Mouse (Mus musculus) bone marrow macrophage, adult 2 months (primary cell): ENCODE results near the gene Egln1. TPM values are rescaled to one million over a fixed set of nuclear protein-coding genes. Genes with fewer than 3 reads are reported as not detected.

Experiments used
- H3K27ac ChIP-seq: 2 replicates; pipeline ENCODE4 v1.5.1; 2012; ENCODE audit warnings: low read depth, low read length; ENCODE audit not compliant: insufficient read depth
- H3K4me1 ChIP-seq: 2 replicates; pipeline ENCODE4 v1.6.1; 2012; ENCODE audit warnings: low read length; ENCODE audit not compliant: control insufficient read depth, insufficient read depth
- H3K4me3 ChIP-seq: 2 replicates; pipeline ENCODE4 v1.5.1; 2012; ENCODE audit warnings: mild to moderate bottlenecking, low read length, moderate library complexity; ENCODE audit not compliant: insufficient read depth
- CTCF ChIP-seq: IDR thresholded peaks from 2 replicates; pipeline ENCODE4 v1.5.1; 2012; ENCODE audit warnings: low read depth, mild to moderate bottlenecking, low read length, moderate library complexity
- POLR2A ChIP-seq: IDR thresholded peaks from 2 replicates; pipeline ENCODE4 v1.6.1; 2012; ENCODE audit warnings: mild to moderate bottlenecking, low read depth, low read length, borderline replicate concordance
- polyA plus RNA-seq: library from polyadenylated mRNA; stranded (reverse); fragments of >200 nt; gene quantifications from 2 replicates; pipeline ENCODE4 v1.2.4, GENCODE M21; 2012; ENCODE audit not compliant: missing spikeins, insufficient read depth, insufficient read length

Gene Egln1
- polyA plus RNA-seq, 1 experiment: 27.7 TPM

- Histone ChIP-seq H3K27ac (peak overlapping the region; percentile 26), H3K4me3 (no peak overlapping the region), H3K4me1 (peaks cover 14% of the 10 kb centered on the region)
- TF ChIP-seq CTCF: no peak
- TF ChIP-seq POLR2A: no peak
Observed at GRCm38 (mm10) chr8:124911938-124912872, 36.9 kb downstream of the Egln1 start.

- H3K27ac ChIP-seq: no peak overlapping the region
- peaks cover 14% of the 10 kb centered on the region for H3K4me1 ChIP-seq
Observed at GRCm38 (mm10) chr8:124910349-124910748, 38.8 kb downstream of the Egln1 start.

GRCm38 (mm10) chr8:124909936-124910335 is 39.2 kb downstream of the Egln1 start:
- H3K4me3 ChIP-seq: no peak overlapping the region
- H3K4me1 ChIP-seq: peaks cover 14% of the 10 kb centered on the region
- TF ChIP-seq CTCF (no peak), POLR2A (no peak)
- no peak overlapping the region for H3K27ac ChIP-seq

More at GRCm38 (mm10) chr8:124910349-124910748, 38.8 kb downstream of the Egln1 start:
- H3K4me3 ChIP-seq: no peak overlapping the region
- TF ChIP-seq POLR2A: no peak

GRCm38 (mm10) chr8:124905482-124905881 is 43.6 kb downstream of the Egln1 start:
- Histone ChIP-seq H3K4me1 (no peaks in the 10 kb centered on the region), H3K27ac (no peak overlapping the region), H3K4me3 (no peak overlapping the region)
- TF ChIP-seq POLR2A (no peak), CTCF (no peak)

- Histone ChIP-seq H3K27ac (no peak overlapping the region), H3K4me3 (no peak overlapping the region), H3K4me1 (peaks cover 7% of the 10 kb centered on the region; the same call in 1 of the 2 replicates)
- TF ChIP-seq CTCF (no peak), POLR2A (no peak)
Observed at GRCm38 (mm10) chr8:124903198-124903597, 45.9 kb downstream of the Egln1 start.

GRCm38 (mm10) chr8:124898251-124898905 is 50.7 kb downstream of the Egln1 start:
- TF ChIP-seq CTCF (no peak), POLR2A (no peak)
- H3K4me1 ChIP-seq: peaks cover 26% of the 10 kb centered on the region
- H3K27ac ChIP-seq: peak overlapping the region; percentile 54
- H3K4me3 ChIP-seq: peak overlapping the region; percentile 89

- TF ChIP-seq CTCF (no peak), POLR2A (0 out of 2 replicates have a peak, but pooled peaks have one; percentile 47)
- H3K4me1 ChIP-seq: peaks cover 26% of the 10 kb centered on the region
Observed at GRCm38 (mm10) chr8:124897386-124898250, 51.5 kb downstream of the Egln1 start, which contains the start of the genes Exoc8 and Sprtn. Exoc8 (minus strand) TSS chr8:124897705. Sprtn (plus strand) TSS chr8:124897886.

GRCm38 (mm10) chr8:124896632-124897385 is 52.3 kb downstream of the Egln1 start:
- TF ChIP-seq CTCF: peak; percentile 47
- TF ChIP-seq POLR2A: no peak
- Histone ChIP-seq H3K4me1 (peaks cover 26% of the 10 kb centered on the region), H3K4me3 (peak overlapping the region; percentile 83), H3K27ac (peak overlapping the region; percentile 62)

More at GRCm38 (mm10) chr8:124897386-124898250, 51.5 kb downstream of the Egln1 start, which contains the start of the genes Exoc8 and Sprtn:
- Histone ChIP-seq H3K4me3 (peak within 1 kb of the TSS; percentile 89), H3K27ac (peak within 1 kb of the TSS; percentile 62)
